Mouse (Mus musculus): Measurements from ENCODE around the gene Thra.

- TF ChIP-seq USF1 (IDR thresholded peaks at IDR 0.05; ENCODE audit: low read depth), result no peak
- peak; percentile 21 for TF ChIP-seq POLR2A (IDR thresholded peaks at IDR 0.05; ENCODE audit: insufficient read length, low read depth)
- TF ChIP-seq MYOG (IDR thresholded peaks at IDR 0.05; ENCODE audit: control insufficient read depth in 1 of 3, insufficient read depth in 1 of 3, insufficient read length in 2 of 3, low read depth in 2 of 3), result peak in 2 of 3 experiments; percentile 79 to 80
- peak in 2 of 3 experiments; percentile 31 to 75 for TF ChIP-seq MYOD1 (IDR thresholded peaks at IDR 0.05; ENCODE audit: control insufficient read depth in 1 of 3, insufficient read length in 2 of 3, low read depth in 2 of 3)
- TF ChIP-seq POLR2AphosphoS2 (IDR thresholded peaks at IDR 0.05; ENCODE audit: insufficient read length, low read depth), result peak; percentile 18
- no peak for TF ChIP-seq TCF12 (IDR thresholded peaks at IDR 0.05; ENCODE audit: insufficient read depth, poor library complexity, severe bottlenecking)
- no peak for TF ChIP-seq E2F4 (IDR thresholded peaks at IDR 0.05; ENCODE audit: insufficient read depth)
- no peak for TF ChIP-seq MAX (IDR thresholded peaks at IDR 0.05; ENCODE audit: low read depth)
- TF ChIP-seq REST (IDR thresholded peaks at IDR 0.05; ENCODE audit: insufficient read depth, insufficient read length), result no peak
- TF ChIP-seq SRF (IDR thresholded peaks at IDR 0.05; ENCODE audit: control insufficient read depth, insufficient read length, low read depth), result no peak
- TF ChIP-seq CEBPB (IDR thresholded peaks at IDR 0.05; ENCODE audit: insufficient read depth, poor library complexity, severe bottlenecking), result no peak
These were observed 31.3 kb upstream of the Thra start for GRCm38 (mm10) chr11:98709001-98709741.
